Comparison of ENCODE assay signal across 23 mouse cellular contexts in genomic region chr15:8783036-8783435, GRCm38 (mm10).
"Had no signal": no experiment of that assay in that cellular context is flagged by ENCODE, and none has a peak within 500 bp of the region (broad histone marks: within the 10 kb centered on the region; RNA-seq: fewer than 3 reads in every experiment).

No protein-coding gene starts in this region.

- H3K4me1 ChIP-seq: limb, embryonic 10.5 days; liver, embryonic 12.5 days; liver, embryonic 15.5 days; lung, embryonic 15.5 days; megakaryocyte, embryonic 14.5 days; stomach, embryonic 15.5 days had no signal

- H3K9me3 ChIP-seq: limb, embryonic 10.5 days; limb, embryonic 13.5 days; liver, embryonic 12.5 days; liver, embryonic 15.5 days; lung, embryonic 15.5 days; midbrain, embryonic 10.5 days; midbrain, embryonic 13.5 days; neural tube, embryonic 13.5 days; stomach, embryonic 15.5 days had no signal

- H3K27me3 ChIP-seq: limb, embryonic 13.5 days; liver, embryonic 12.5 days; liver, embryonic 15.5 days; lung, embryonic 15.5 days; megakaryocyte, embryonic 14.5 days; midbrain, embryonic 13.5 days; neural tube, embryonic 13.5 days; stomach, embryonic 15.5 days had no signal

- H3K27ac ChIP-seq: limb, embryonic 10.5 days; limb, embryonic 13.5 days; liver, embryonic 12.5 days; liver, embryonic 15.5 days; lung, embryonic 15.5 days; stomach, embryonic 15.5 days had no signal

- H3K9ac ChIP-seq: limb, embryonic 13.5 days; liver, embryonic 12.5 days; liver, embryonic 15.5 days; lung, embryonic 15.5 days; midbrain, embryonic 13.5 days; neural tube, embryonic 13.5 days; stomach, embryonic 15.5 days had no signal

- DNase-seq: kidney, adult 9 months; kidney, postnatal 14 days; kidney, postnatal 4 days; layer of hippocampus, adult 9-11 months; liver; lung, adult 18-20 months; lung, postnatal 10 days; lung, postnatal 36 days; right cerebral cortex, postnatal 25 days; spleen, adult 18-20 months; thymus, postnatal 36 days had no signal

- H3K4me3 ChIP-seq: limb, embryonic 10.5 days; limb, embryonic 13.5 days; liver, embryonic 12.5 days; liver, embryonic 15.5 days; lung, embryonic 15.5 days; megakaryocyte, embryonic 14.5 days; midbrain, embryonic 10.5 days; midbrain, embryonic 13.5 days; myocyte; neural tube, embryonic 13.5 days; stomach, embryonic 15.5 days had no signal

- H3K4me2 ChIP-seq: limb, embryonic 13.5 days; liver, embryonic 12.5 days; liver, embryonic 15.5 days; lung, embryonic 15.5 days; midbrain, embryonic 13.5 days; neural tube, embryonic 13.5 days; stomach, embryonic 15.5 days had no signal

- H3K36me3 ChIP-seq: limb, embryonic 10.5 days; limb, embryonic 13.5 days; liver, embryonic 12.5 days; liver, embryonic 15.5 days; lung, embryonic 15.5 days; midbrain, embryonic 10.5 days; midbrain, embryonic 13.5 days; neural tube, embryonic 13.5 days; stomach, embryonic 15.5 days had no signal

- ATAC-seq: liver, embryonic 12.5 days; midbrain, embryonic 13.5 days; midbrain, embryonic 16.5 days had no signal
